Mouse (Mus musculus): ENCODE measurements at regions not wholly inside any gene's neighbourhood (a gene's known extent, or its start where the extent isn't known, plus 50 kb on each side); places are given as distances from the start of the nearest gene placed in this dataset.
A peak's percentile ranks its signal among the peaks of the same experiment; 100 is the strongest.

DNA sequence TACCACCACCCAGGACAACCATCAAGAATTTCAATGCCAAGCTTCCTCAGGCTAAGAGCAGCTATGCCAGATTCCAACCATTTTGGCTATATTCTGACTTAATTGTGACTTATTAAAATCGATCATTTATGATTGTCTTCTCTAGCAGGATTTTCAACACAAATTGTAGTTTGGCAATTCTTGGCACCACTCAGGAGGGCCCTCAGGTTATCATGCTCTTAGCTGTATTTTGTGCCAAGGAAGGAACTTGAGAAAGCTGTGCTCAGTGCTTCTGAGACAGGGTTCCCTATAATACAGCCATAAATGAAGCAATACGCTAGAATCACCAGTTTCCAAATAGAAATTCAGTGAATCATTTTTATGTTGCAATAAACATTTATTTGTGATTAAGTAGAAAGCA is 232.7 kb upstream of the Emcn start:
- Histone ChIP-seq H3K4me2 (ENCODE audit: low read depth, low read length) (no peak overlapping the region), H3K4me3 (ENCODE audit: low read depth, low read length) (no peak overlapping the region), H3K36me3 (replicated peaks; ENCODE audit: control insufficient read depth, insufficient read depth, low read length) (no peaks in the 10 kb centered on the region), H3K9me3 (replicated peaks; ENCODE audit: control insufficient read depth, low read length) (no peaks in the 10 kb centered on the region), H3K9ac (replicated peaks; ENCODE audit: low read depth, low read length) (no peak overlapping the region), H3K27ac (ENCODE audit: low read depth) (no peak overlapping the region), H3K27me3 (ENCODE audit: control insufficient read depth, insufficient read depth, low read length) (no peaks in the 10 kb centered on the region), H3K4me1 (ENCODE audit: control insufficient read depth, insufficient read depth) (no peaks in the 10 kb centered on the region)
- ATAC-seq (ENCODE audit: insufficient read depth, low read depth) (no peak), DNase-seq (ENCODE audit: low spot score) (no peak)
- WGBS: 83% methylated on average over 2 of the region's 2 CpGs
- TF ChIP-seq EP300 (IDR thresholded peaks at IDR 0.05; ENCODE audit: low read depth): no peak
- no peak for TF ChIP-seq CTCF (IDR thresholded peaks at IDR 0.05; ENCODE audit: low read depth)

DNA sequence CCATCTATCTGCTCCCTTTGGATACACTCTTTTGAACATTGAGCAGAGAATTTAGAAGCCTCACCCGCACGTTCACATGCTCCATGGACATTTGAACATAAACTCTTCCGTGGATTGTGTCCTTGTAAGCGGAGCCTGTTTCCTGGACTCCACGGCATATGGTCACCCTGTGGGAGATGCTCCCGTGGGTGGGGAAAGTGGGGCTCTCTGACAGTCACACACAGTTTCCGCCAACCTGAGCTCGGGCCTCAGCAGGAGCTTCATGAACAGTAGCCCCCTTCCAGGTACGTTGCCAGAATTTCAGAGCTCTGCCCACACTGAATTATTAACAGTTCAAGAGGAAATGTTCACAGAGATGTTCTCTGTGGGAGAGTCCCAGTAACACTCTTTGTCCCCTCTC is 231.1 kb upstream of the Emcn start:
- Histone ChIP-seq H3K9ac (replicated peaks; ENCODE audit: low read depth, low read length) (no peak overlapping the region), H3K4me3 (ENCODE audit: low read depth, low read length) (no peak overlapping the region), H3K27me3 (ENCODE audit: control insufficient read depth, insufficient read depth, low read length) (no peaks in the 10 kb centered on the region), H3K27ac (ENCODE audit: low read depth) (no peak overlapping the region), H3K36me3 (replicated peaks; ENCODE audit: control insufficient read depth, insufficient read depth, low read length) (no peaks in the 10 kb centered on the region), H3K4me2 (ENCODE audit: low read depth, low read length) (no peak overlapping the region), H3K4me1 (ENCODE audit: control insufficient read depth, insufficient read depth) (no peaks in the 10 kb centered on the region), H3K9me3 (replicated peaks; ENCODE audit: control insufficient read depth, low read length) (no peaks in the 10 kb centered on the region)
- WGBS: 79% methylated on average over 9 of the region's 9 CpGs
- TF ChIP-seq CTCF (IDR thresholded peaks at IDR 0.05; ENCODE audit: low read depth) (no peak), EP300 (IDR thresholded peaks at IDR 0.05; ENCODE audit: low read depth) (no peak)
- ATAC-seq (ENCODE audit: insufficient read depth, low read depth) (no peak), DNase-seq (ENCODE audit: low spot score) (no peak)

DNA sequence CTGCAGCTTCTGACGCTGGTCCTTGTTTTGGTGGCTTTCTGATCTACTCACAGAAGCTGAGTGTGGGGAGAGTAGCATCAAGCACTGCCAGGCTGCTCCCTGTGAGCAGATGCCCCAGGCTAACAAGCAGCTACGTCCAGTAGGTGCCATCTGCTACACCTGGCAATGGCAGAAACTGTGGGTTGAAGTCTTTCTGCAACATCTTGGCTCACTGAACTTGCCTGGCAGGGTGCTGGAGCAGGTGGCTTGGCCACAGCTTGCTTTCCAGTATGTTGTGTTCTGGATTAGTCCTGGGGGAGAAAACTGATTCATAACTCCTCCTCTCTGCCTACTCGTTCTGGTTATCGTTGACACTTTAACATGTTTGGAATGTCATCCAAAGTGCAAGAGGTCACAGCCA is 230.4 kb upstream of the Emcn start:
- no peaks in the 10 kb centered on the region for H3K27me3 ChIP-seq (ENCODE audit: control insufficient read depth, insufficient read depth, low read length)
- WGBS: 64% methylated on average over 4 of the region's 4 CpGs
- no peak overlapping the region for H3K4me3 ChIP-seq (ENCODE audit: low read depth, low read length)
- DNase-seq (ENCODE audit: low spot score) (no peak), ATAC-seq (ENCODE audit: insufficient read depth, low read depth) (no peak)
- no peaks in the 10 kb centered on the region for H3K4me1 ChIP-seq (ENCODE audit: control insufficient read depth, insufficient read depth)
- no peaks in the 10 kb centered on the region for H3K9me3 ChIP-seq (replicated peaks; ENCODE audit: control insufficient read depth, low read length)
- no peak overlapping the region for H3K4me2 ChIP-seq (ENCODE audit: low read depth, low read length)
- TF ChIP-seq CTCF (IDR thresholded peaks at IDR 0.05; ENCODE audit: low read depth) (no peak), EP300 (IDR thresholded peaks at IDR 0.05; ENCODE audit: low read depth) (no peak)
- H3K27ac ChIP-seq (ENCODE audit: low read depth): no peak overlapping the region
- H3K9ac ChIP-seq (replicated peaks; ENCODE audit: low read depth, low read length): no peak overlapping the region
- no peaks in the 10 kb centered on the region for H3K36me3 ChIP-seq (replicated peaks; ENCODE audit: control insufficient read depth, insufficient read depth, low read length)

GRCm38 (mm10) chr3:137129967-137130366 is 210.9 kb upstream of the Emcn start:
- Histone ChIP-seq H3K9me3 (replicated peaks; ENCODE audit: control insufficient read depth, low read length) (no peaks in the 10 kb centered on the region), H3K4me1 (ENCODE audit: control insufficient read depth, insufficient read depth) (no peaks in the 10 kb centered on the region), H3K27ac (ENCODE audit: low read depth) (no peak overlapping the region), H3K4me3 (ENCODE audit: low read depth, low read length) (no peak overlapping the region), H3K27me3 (ENCODE audit: control insufficient read depth, insufficient read depth, low read length) (no peaks in the 10 kb centered on the region), H3K36me3 (replicated peaks; ENCODE audit: control insufficient read depth, insufficient read depth, low read length) (no peaks in the 10 kb centered on the region), H3K4me2 (ENCODE audit: low read depth, low read length) (no peak overlapping the region), H3K9ac (replicated peaks; ENCODE audit: low read depth, low read length) (no peak overlapping the region)
- WGBS: 84% methylated on average over 4 of the region's 4 CpGs
- TF ChIP-seq CTCF (IDR thresholded peaks at IDR 0.05; ENCODE audit: low read depth) (no peak), EP300 (IDR thresholded peaks at IDR 0.05; ENCODE audit: low read depth) (no peak)
- DNase-seq (ENCODE audit: low spot score) (no peak), ATAC-seq (ENCODE audit: insufficient read depth, low read depth) (no peak)

GRCm38 (mm10) chr3:137142041-137142440 is 198.8 kb upstream of the Emcn start:
- TF ChIP-seq EP300 (IDR thresholded peaks at IDR 0.05; ENCODE audit: low read depth): no peak
- TF ChIP-seq CTCF (IDR thresholded peaks at IDR 0.05; ENCODE audit: low read depth): no peak
- WGBS: 44% methylated on average over 3 of the region's 3 CpGs
- ATAC-seq (ENCODE audit: insufficient read depth, low read depth): no peak

DNA sequence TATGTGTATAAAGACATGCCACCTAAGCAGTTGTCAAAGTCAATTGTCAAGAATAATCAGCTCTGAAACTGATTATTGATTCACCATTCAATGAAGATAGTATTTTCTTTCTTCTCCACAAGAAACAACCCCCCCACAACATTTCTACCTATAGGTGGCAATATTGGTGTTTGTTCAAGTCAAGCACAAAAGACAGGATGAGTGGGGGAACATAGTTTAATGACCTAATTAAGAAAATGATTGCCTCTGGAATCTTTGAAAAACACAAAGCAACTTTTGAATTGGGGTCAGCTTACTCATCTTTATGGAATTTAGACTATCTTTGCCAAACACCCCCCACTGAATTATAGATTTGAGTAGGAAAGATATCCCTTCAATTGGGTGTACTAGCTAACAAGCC is 194.8 kb upstream of the Emcn start:
- H3K9me3 ChIP-seq (replicated peaks; ENCODE audit: control insufficient read depth, low read length): no peaks in the 10 kb centered on the region
- TF ChIP-seq EP300 (IDR thresholded peaks at IDR 0.05; ENCODE audit: low read depth) (no peak), CTCF (IDR thresholded peaks at IDR 0.05; ENCODE audit: low read depth) (peak; percentile 40)
- ATAC-seq (ENCODE audit: insufficient read depth, low read depth) (no peak), DNase-seq (ENCODE audit: low spot score) (peak; percentile 46)
- H3K36me3 ChIP-seq (replicated peaks; ENCODE audit: control insufficient read depth, insufficient read depth, low read length): no peaks in the 10 kb centered on the region
- no peak overlapping the region for H3K9ac ChIP-seq (replicated peaks; ENCODE audit: low read depth, low read length)
- no peaks in the 10 kb centered on the region for H3K27me3 ChIP-seq (ENCODE audit: control insufficient read depth, insufficient read depth, low read length)
- no peaks in the 10 kb centered on the region for H3K4me1 ChIP-seq (ENCODE audit: control insufficient read depth, insufficient read depth)
- no peak overlapping the region for H3K4me3 ChIP-seq (ENCODE audit: low read depth, low read length)
- H3K4me2 ChIP-seq (ENCODE audit: low read depth, low read length): no peak overlapping the region
- H3K27ac ChIP-seq (ENCODE audit: low read depth): no peak overlapping the region

More at GRCm38 (mm10) chr3:137142041-137142440, 198.8 kb upstream of the Emcn start:
- no peak for DNase-seq (ENCODE audit: low spot score)
- Histone ChIP-seq H3K27me3 (ENCODE audit: control insufficient read depth, insufficient read depth, low read length) (no peaks in the 10 kb centered on the region), H3K4me1 (ENCODE audit: control insufficient read depth, insufficient read depth) (no peaks in the 10 kb centered on the region), H3K4me2 (ENCODE audit: low read depth, low read length) (no peak overlapping the region), H3K9ac (replicated peaks; ENCODE audit: low read depth, low read length) (no peak overlapping the region), H3K36me3 (replicated peaks; ENCODE audit: control insufficient read depth, insufficient read depth, low read length) (no peaks in the 10 kb centered on the region), H3K4me3 (ENCODE audit: low read depth, low read length) (no peak overlapping the region), H3K27ac (ENCODE audit: low read depth) (no peak overlapping the region), H3K9me3 (replicated peaks; ENCODE audit: control insufficient read depth, low read length) (no peaks in the 10 kb centered on the region)
